Mouse (Mus musculus) liver, embryonic 16.5 days (tissue): ENCODE data around the gene Cntd1. TPM values are rescaled to one million over a fixed set of nuclear protein-coding genes. Genes with fewer than 3 reads are reported as not detected.
"Not testable (repeated sequence)": the region's sequence is repeated elsewhere in the genome, so short reads cannot be mapped to it uniquely, and the experiment has no call there.

Experiments used
- ATAC-seq: fragments of 200-750 bp; cut with Nextera tagmentation; 2 replicates; pipeline ENCODE4 v1.8.0; 2017; ENCODE audit warnings: low read depth, mild to moderate bottlenecking, moderate number of reproducible peaks, moderate library complexity
- H3K27ac ChIP-seq: fragments of 300-500 bp; sonication (generic); 2 replicates; pipeline ENCODE4 v1.5.1; 2014; ENCODE audit warnings: mild to moderate bottlenecking, low read length
- H3K27me3 ChIP-seq: fragments of 300-500 bp; sonication (generic); 2 replicates; pipeline ENCODE4 v1.6.1; 2014; ENCODE audit warnings: low read depth, low read length, mixed read lengths; ENCODE audit not compliant: control insufficient read depth, insufficient read depth
- H3K36me3 ChIP-seq: fragments of 300-500 bp; sonication (generic); 2 replicates; pipeline ENCODE4 v1.6.1; 2014; ENCODE audit warnings: mild to moderate bottlenecking; ENCODE audit not compliant: control insufficient read depth, insufficient read depth
- H3K4me1 ChIP-seq: fragments of 300-500 bp; sonication (generic); 2 replicates; pipeline ENCODE4 v1.6.1; 2014; ENCODE audit warnings: low read depth, low read length, mixed read lengths; ENCODE audit not compliant: control insufficient read depth
- H3K4me2 ChIP-seq: fragments of 300-500 bp; sonication (generic); 2 replicates; pipeline ENCODE4 v1.6.1; 2014; ENCODE audit warnings: low read depth, low read length, mixed read lengths
- H3K4me3 ChIP-seq: fragments of 300-500 bp; sonication (generic); 2 replicates; pipeline ENCODE4 v1.5.1; 2014; ENCODE audit warnings: low read depth, mild to moderate bottlenecking, low read length
- H3K9ac ChIP-seq: fragments of 300-500 bp; sonication (generic); 2 replicates; pipeline ENCODE4 v1.6.1; 2014; ENCODE audit warnings: low read depth, low read length
- H3K9me3 ChIP-seq: fragments of 300-500 bp; sonication (generic); replicated peaks from 2 replicates; pipeline ENCODE4 v1.6.1; 2016; ENCODE audit warnings: low read length; ENCODE audit not compliant: control insufficient read depth
- WGBS: fragments of 180-500 bp; shearing (Covaris S2); extraction: QIAGEN DNeasy Blood & Tissue Kit; methylation state at CpG from one replicate; pipeline ENCODE4 v1.1.7; 2014; ENCODE audit not compliant: insufficient replicate concordance; 5-methylcytosine and 5-hydroxymethylcytosine counted together
- polyA plus RNA-seq: library from polyadenylated mRNA; unstranded; fragments of >200 nt; fragmentation: Nextera tagmentation; extraction: Ambion mirVana; gene quantifications from 2 replicates; pipeline ENCODE4 v1.2.1, GENCODE M21; 2015

Cntd1 gene
- polyA plus RNA-seq, 1 experiment from 2014 or later = 0.70 TPM

- peaks cover 24% of the 10 kb centered on the region for H3K4me1 ChIP-seq
- no peak for ATAC-seq
Observed at GRCm38 (mm10) chr11:101315082-101315650, 36.4 kb downstream of the Cntd1 start.

GRCm38 (mm10) chr11:101315665-101316500 lies 37.1 kb downstream of the Cntd1 start, which contains the start of gene Psme3:
Psme3 (plus strand) TSS chr11:101316213.
- peaks cover 24% of the 10 kb centered on the region for H3K4me1 ChIP-seq

More at GRCm38 (mm10) chr11:101315082-101315650, 36.4 kb downstream of the Cntd1 start:
- peaks cover 21% of the 10 kb centered on the region for H3K36me3 ChIP-seq
- H3K9ac ChIP-seq = peak overlapping the region; percentile 98; the same call in 1 of the 2 replicates
- peak overlapping the region; percentile 93 for H3K4me3 ChIP-seq
- no peaks in the 10 kb centered on the region for H3K27me3 ChIP-seq
- no peaks in the 10 kb centered on the region for H3K9me3 ChIP-seq
- peak overlapping the region; percentile 99 for H3K27ac ChIP-seq
- peak overlapping the region; percentile 85 for H3K4me2 ChIP-seq
- WGBS = 51% methylated on average over 8 of the region's 8 CpGs

DNA sequence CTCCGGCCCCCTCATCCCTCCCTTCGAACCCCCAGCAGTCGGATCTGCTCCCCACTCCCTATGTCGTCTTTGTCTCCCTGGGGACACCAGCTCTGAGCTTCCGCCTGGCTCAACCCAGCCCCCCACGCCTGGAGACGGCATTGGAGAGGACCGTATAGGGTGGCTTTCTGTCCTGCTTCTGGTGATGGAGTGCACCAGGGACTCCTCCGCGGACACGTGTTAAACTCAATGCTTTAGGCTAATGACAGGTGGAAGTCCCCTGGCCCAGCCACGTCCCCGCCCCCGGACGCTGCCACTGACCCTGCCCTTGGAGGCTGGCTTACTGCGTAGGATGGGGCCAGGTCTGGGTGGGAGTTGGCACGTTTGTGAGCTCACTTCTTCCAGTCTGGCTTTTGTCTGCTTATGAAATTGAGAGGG lies 37.7 kb downstream of the Cntd1 start:
- Histone ChIP-seq H3K4me1 (peaks cover 24% of the 10 kb centered on the region), H3K9ac (peak overlapping the region; percentile 98), H3K36me3 (peaks cover 34% of the 10 kb centered on the region), H3K27ac (peak overlapping the region; percentile 99), H3K4me2 (peak overlapping the region; percentile 85), H3K9me3 (no peaks in the 10 kb centered on the region), H3K27me3 (no peaks in the 10 kb centered on the region), H3K4me3 (peak overlapping the region; percentile 93)
- peak; percentile 63 for ATAC-seq
- WGBS = 0% methylated on average over 17 of the region's 17 CpGs

More at GRCm38 (mm10) chr11:101315665-101316500, 37.1 kb downstream of the Cntd1 start, which contains the start of gene Psme3:
- H3K4me2 ChIP-seq = peak within 1 kb of the TSS; percentile 85
- under 1% methylated on average over 62 of the region's 62 CpGs for WGBS
- H3K27me3 ChIP-seq = no peaks in the 10 kb centered on the region
- peak within 1 kb of the TSS; percentile 99 for H3K27ac ChIP-seq
- H3K9ac ChIP-seq = peak within 1 kb of the TSS; percentile 98
- ATAC-seq = peak; percentile 89
- H3K9me3 ChIP-seq = no peaks in the 10 kb centered on the region
- peak within 1 kb of the TSS; percentile 93 for H3K4me3 ChIP-seq
- H3K36me3 ChIP-seq = peaks cover 28% of the 10 kb centered on the region

- Histone ChIP-seq H3K36me3 (peaks cover 68% of the 10 kb centered on the region), H3K4me3 (no peak overlapping the region), H3K27ac (no peak overlapping the region), H3K9ac (no peak overlapping the region), H3K4me2 (no peak overlapping the region), H3K9me3 (no peaks in the 10 kb centered on the region), H3K4me1 (no peaks in the 10 kb centered on the region; the same call in 1 of the 2 replicates), H3K27me3 (no peaks in the 10 kb centered on the region)
- WGBS = 35% methylated on average over 4 of the region's 4 CpGs
- ATAC-seq = peak; percentile 37
Observed at GRCm38 (mm10) chr11:101323609-101324008, 44.8 kb downstream of the Cntd1 start.

- Histone ChIP-seq H3K27ac (no peak within 1 kb of the TSS), H3K4me1 (no peaks in the 10 kb centered on the region), H3K4me2 (no peak within 1 kb of the TSS), H3K9me3 (no peaks in the 10 kb centered on the region), H3K27me3 (no peaks in the 10 kb centered on the region), H3K4me3 (no peak within 1 kb of the TSS), H3K9ac (no peak within 1 kb of the TSS), H3K36me3 (peaks cover 57% of the 10 kb centered on the region)
- ATAC-seq = no peak
- WGBS = 91% methylated on average over 5 of the region's 5 CpGs
Observed at GRCm38 (mm10) chr11:101324763-101325162, 46.0 kb downstream of the Cntd1 start, which contains the start of gene Aoc2. Aoc2 (plus strand) TSS chr11:101325063.

DNA sequence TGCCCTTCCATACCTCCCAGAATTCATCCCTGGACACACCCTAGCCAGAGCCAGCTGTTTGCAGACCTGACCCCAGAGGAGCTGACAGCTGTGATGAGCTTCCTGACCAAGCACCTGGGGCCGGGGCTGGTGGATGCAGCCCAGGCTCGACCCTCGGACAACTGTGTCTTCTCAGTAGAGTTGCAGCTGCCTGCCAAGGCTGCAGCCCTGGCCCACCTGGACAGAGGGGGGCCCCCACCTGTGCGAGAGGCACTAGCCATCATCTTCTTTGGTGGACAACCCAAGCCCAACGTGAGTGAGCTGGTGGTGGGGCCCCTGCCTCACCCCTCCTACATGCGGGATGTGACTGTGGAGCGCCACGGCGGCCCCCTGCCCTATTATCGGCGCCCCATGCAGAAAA lies 46.4 kb downstream of the Cntd1 start:
- not testable (repeated sequence) for H3K27me3 ChIP-seq, ATAC-seq, H3K4me2 ChIP-seq, H3K9me3 ChIP-seq, H3K27ac ChIP-seq, H3K4me1 ChIP-seq, H3K9ac ChIP-seq, H3K4me3 ChIP-seq
- 85% methylated on average over 11 of the region's 11 CpGs for WGBS
- peaks cover 52% of the 10 kb centered on the region for H3K36me3 ChIP-seq

- no peak overlapping the region for H3K27ac ChIP-seq
- no peak; the same call in 1 of the 2 replicates for ATAC-seq
- no peaks in the 10 kb centered on the region for H3K9me3 ChIP-seq
- H3K36me3 ChIP-seq = peaks cover 43% of the 10 kb centered on the region
- WGBS = 85% methylated on average over 11 of the region's 11 CpGs
- no peak overlapping the region for H3K9ac ChIP-seq
- H3K27me3 ChIP-seq = no peaks in the 10 kb centered on the region
- no peak overlapping the region for H3K4me2 ChIP-seq
- H3K4me3 ChIP-seq = no peak overlapping the region
- H3K4me1 ChIP-seq = no peaks in the 10 kb centered on the region
Observed at GRCm38 (mm10) chr11:101326147-101326546, 47.3 kb downstream of the Cntd1 start.

DNA sequence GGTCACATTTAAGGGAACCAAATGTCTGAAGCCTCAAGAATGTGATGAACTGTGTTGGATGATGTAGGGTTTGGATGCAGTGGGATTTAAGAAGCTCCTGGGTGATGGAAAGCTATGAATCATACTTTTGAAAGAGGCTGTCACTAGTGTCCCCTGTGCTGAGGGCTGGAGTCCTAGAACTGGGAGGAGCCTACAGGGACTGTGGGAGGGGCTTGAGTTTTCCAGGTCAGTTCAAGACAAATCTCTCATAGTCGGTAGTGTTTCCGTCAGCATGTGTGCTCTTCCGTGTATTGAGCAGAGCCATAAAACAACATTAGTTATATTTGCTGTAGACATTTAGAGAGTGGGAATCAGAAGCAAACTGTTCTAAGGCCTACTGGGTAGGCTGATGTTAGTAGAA lies 48.5 kb downstream of the Cntd1 start:
- no peak overlapping the region for H3K4me3 ChIP-seq
- H3K36me3 ChIP-seq = peaks cover 31% of the 10 kb centered on the region
- H3K4me1 ChIP-seq = no peaks in the 10 kb centered on the region
- H3K27me3 ChIP-seq = no peaks in the 10 kb centered on the region
- no peak overlapping the region for H3K4me2 ChIP-seq
- no peak for ATAC-seq
- no peaks in the 10 kb centered on the region for H3K9me3 ChIP-seq
- H3K27ac ChIP-seq = no peak overlapping the region
- no peak overlapping the region for H3K9ac ChIP-seq
- WGBS = 51% methylated on average over 3 of the region's 3 CpGs
